Mouse (Mus musculus): ENCODE results near the gene Tppp2.
"Not testable (repeated sequence)": the region's sequence is repeated elsewhere in the genome, so short reads cannot be mapped to it uniquely, and the experiment has no call there.

The Tppp2 gene

GRCm38 (mm10) chr14:51912391-51913061 is 5.7 kb upstream of the Tppp2 start:
- DNase-seq, result no peak

GRCm38 (mm10) chr14:51913062-51913959 is 4.9 kb upstream of the Tppp2 start:
- peak; percentile 78 for DNase-seq

GRCm38 (mm10) chr14:51913960-51914762 is 4.1 kb upstream of the Tppp2 start, which contains the start of gene Ndrg2:
Gene Ndrg2, minus strand, starts transcription at chr14:51914158.
- DNase-seq, result peak; percentile 82

- DNase-seq, result no peak
These were observed 3.2 kb upstream of the Tppp2 start for GRCm38 (mm10) chr14:51915030-51915429.

- DNase-seq, result no peak
These were observed 1.7 kb upstream of the Tppp2 start for GRCm38 (mm10) chr14:51916539-51916938.

- DNase-seq, result no peak
These were observed 741 bp downstream of the Tppp2 start for GRCm38 (mm10) chr14:51918966-51919365.

- DNase-seq, result peak; percentile 62
These were observed 3.7 kb downstream of the Tppp2 start for GRCm38 (mm10) chr14:51921759-51922570.

GRCm38 (mm10) chr14:51922571-51922865 is 4.3 kb downstream of the Tppp2 start, which contains the start of gene Rnase13:
Gene Rnase13, minus strand, starts transcription at chr14:51922773.
- no peak for DNase-seq

GRCm38 (mm10) chr14:51922910-51923309 is 4.7 kb downstream of the Tppp2 start:
- peak; percentile 33 for DNase-seq

- no peak for DNase-seq
These were observed 5.3 kb downstream of the Tppp2 start for GRCm38 (mm10) chr14:51923492-51923891.

GRCm38 (mm10) chr14:51926930-51927329 is 8.7 kb downstream of the Tppp2 start:
- DNase-seq, result not testable (repeated sequence)

- peak; percentile 81 for DNase-seq
These were observed 11.2 kb downstream of the Tppp2 start for GRCm38 (mm10) chr14:51929309-51929943.

GRCm38 (mm10) chr14:51929968-51930367 is 11.7 kb downstream of the Tppp2 start:
- DNase-seq, result no peak

- DNase-seq, result peak; percentile 79
These were observed 12.6 kb downstream of the Tppp2 start for GRCm38 (mm10) chr14:51930824-51931223.

- DNase-seq, result no peak
These were observed 14.1 kb downstream of the Tppp2 start for GRCm38 (mm10) chr14:51932092-51933020.

- DNase-seq, result no peak
These were observed 20.8 kb downstream of the Tppp2 start for GRCm38 (mm10) chr14:51939005-51939404.

GRCm38 (mm10) chr14:51940944-51941560 is 22.8 kb downstream of the Tppp2 start:
- no peak for DNase-seq

- DNase-seq, result no peak
These were observed 23.4 kb downstream of the Tppp2 start for GRCm38 (mm10) chr14:51941577-51941976.

- DNase-seq, result no peak
These were observed 24.0 kb downstream of the Tppp2 start for GRCm38 (mm10) chr14:51942236-51942635.

- DNase-seq, result no peak
These were observed 25.1 kb downstream of the Tppp2 start for GRCm38 (mm10) chr14:51943336-51943735.

Data from right cerebral cortex, adult 18-20 months (tissue).